Comparison of ENCODE assay signal across 7 mouse cellular contexts in the genomic region with DNA sequence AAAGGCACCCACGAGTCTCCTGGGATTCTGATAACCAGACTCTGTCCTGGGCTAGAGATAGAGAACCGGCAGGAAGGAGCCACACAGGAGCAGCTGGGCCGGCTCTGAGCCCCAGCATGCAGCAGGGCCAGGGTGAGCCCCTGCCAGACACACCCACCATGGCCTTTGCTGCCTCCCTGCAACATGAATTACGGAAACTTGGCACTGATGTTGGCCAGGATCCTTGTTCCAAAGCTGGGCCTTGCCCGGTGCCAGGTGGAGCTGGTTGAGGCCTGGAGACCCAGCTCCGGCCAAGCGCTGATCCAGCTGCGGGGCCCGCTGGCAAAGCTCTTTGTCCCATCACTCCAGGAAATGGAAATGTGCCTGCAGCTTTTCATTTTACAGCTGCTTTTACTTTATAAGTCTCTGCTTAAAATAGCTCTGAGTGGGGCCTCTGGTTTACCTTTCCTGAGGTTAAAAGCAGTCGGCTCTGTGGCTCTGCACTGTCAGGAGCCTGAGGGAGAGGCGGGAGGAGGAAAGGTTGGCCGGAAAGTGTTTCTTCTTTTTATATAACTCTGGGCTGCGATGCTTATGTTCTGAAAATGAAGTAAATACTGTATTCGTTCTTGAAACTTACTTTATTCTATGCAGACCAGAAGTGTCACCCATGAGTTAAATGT. TPM values are rescaled to one million over a fixed set of nuclear protein-coding genes. Genes with fewer than 3 reads are reported as not detected.
DNase-seq lines count a peak whose midpoint lies in the region; ATAC-seq lines count a peak whose summit lies in the region.

No protein-coding gene starts in this region.

- no peak overlapping the region for H3K9ac ChIP-seq in kidney, embryonic 15.5 days
- no peak overlapping the region; the same call in 1 of the 2 replicates for H3K9ac ChIP-seq in lung, embryonic 16.5 days (ENCODE audit: low read length)

- H3K36me3 ChIP-seq in kidney, embryonic 15.5 days: no peaks in the 10 kb centered on the region
- H3K36me3 ChIP-seq in lung, embryonic 16.5 days (ENCODE audit: control insufficient read depth, insufficient read depth, low read length): no peaks in the 10 kb centered on the region

- DNase-seq in urinary bladder, postnatal 14 days (ENCODE audit: low spot score): peak; percentile 70
- DNase-seq in urinary bladder, postnatal 10 days (ENCODE audit: low spot score): no peak
- DNase-seq in cerebellum, postnatal 36 days: peak; percentile 54 to 56
- DNase-seq in heart, adult 8-10 months (ENCODE audit: low spot score): peak; percentile 83
- peak; percentile 44 for DNase-seq in thymus, postnatal 0 days (ENCODE audit: low spot score)

- H3K27me3 ChIP-seq in kidney, embryonic 15.5 days: no peaks in the 10 kb centered on the region
- no peaks in the 10 kb centered on the region for H3K27me3 ChIP-seq in lung, embryonic 16.5 days (ENCODE audit: control insufficient read depth, insufficient read depth, low read depth, low read length)

- ATAC-seq in kidney, embryonic 15.5 days (replicated peaks; ENCODE audit: low FRiP score): no peak
- ATAC-seq in lung, embryonic 16.5 days (ENCODE audit: low read depth): peak; percentile 24; the same call in 1 of the 2 replicates

- H3K4me3 ChIP-seq in kidney, embryonic 15.5 days (replicated peaks): no peak overlapping the region
- no peak overlapping the region for H3K4me3 ChIP-seq in lung, embryonic 16.5 days (ENCODE audit: low read length)

- H3K27ac ChIP-seq in kidney, embryonic 15.5 days: peak overlapping the region; percentile 83
- H3K27ac ChIP-seq in lung, embryonic 16.5 days (ENCODE audit: low read length): peak overlapping the region; percentile 91

- no peaks in the 10 kb centered on the region for H3K9me3 ChIP-seq in kidney, embryonic 15.5 days (replicated peaks)
- H3K9me3 ChIP-seq in lung, embryonic 16.5 days (ENCODE audit: control insufficient read depth, low read length): no peaks in the 10 kb centered on the region

- no peak overlapping the region for H3K4me2 ChIP-seq in kidney, embryonic 15.5 days
- no peak overlapping the region for H3K4me2 ChIP-seq in lung, embryonic 16.5 days (ENCODE audit: low read depth, low read length)

- 55% methylated on average over 14 of the region's 14 CpGs for WGBS in kidney, embryonic 15.5 days
- 41% methylated on average over 14 of the region's 14 CpGs for WGBS in lung, embryonic 16.5 days

- H3K4me1 ChIP-seq in kidney, embryonic 15.5 days: peaks cover 37% of the 10 kb centered on the region
- H3K4me1 ChIP-seq in lung, embryonic 16.5 days (replicated peaks; ENCODE audit: control insufficient read depth, insufficient read depth, low read length): peaks cover 56% of the 10 kb centered on the region

RNA-seq across cellular contexts. Expression of a gene that starts 20.1 kb away (rescaled TPM):
- total RNA-seq in heart, adult 8-10 months (2022): 100 to 1,000 TPM; 291 to 307 (median 299) TPM
- polyA plus RNA-seq in kidney, embryonic 15.5 days (2015; fragmentation: Nextera tagmentation; extraction: Ambion mirVana): 19.1 and 22.2 TPM in 2 replicates
- polyA plus RNA-seq in lung, embryonic 16.5 days (2015; fragmentation: Nextera tagmentation; extraction: Ambion mirVana): 26.8 and 28.8 TPM in 2 replicates
- 10.0 and 11.7 TPM in 2 replicates for polyA plus RNA-seq in thymus, postnatal 0 days (2015; fragmentation: Nextera tagmentation; extraction: Ambion mirVana)
